Mouse (Mus musculus): ENCODE data around the gene Zfp612.
"Not testable (repeated sequence)": the region's sequence is repeated elsewhere in the genome, so short reads cannot be mapped to it uniquely, and the experiment has no call there.

- TF ChIP-seq CTCF (IDR thresholded peaks at IDR 0.05; ENCODE audit: control insufficient read depth, insufficient read depth, low read length); POLR2A (IDR thresholded peaks at IDR 0.05; ENCODE audit: borderline replicate concordance, control insufficient read depth, low read depth, low read length): not testable (repeated sequence)
These were observed 45.8 kb upstream of the Zfp612 start for GRCm38 (mm10) chr8:110033771-110034170.
